Mouse (Mus musculus) small intestine, adult 2 months (tissue): ENCODE data around the gene Hist1h4f. TPM values are rescaled to one million over a fixed set of nuclear protein-coding genes. Genes with fewer than 3 reads are reported as not detected.
"Not testable (repeated sequence)": the region's sequence is repeated elsewhere in the genome, so short reads cannot be mapped to it uniquely, and the experiment has no call there.

Source experiments
- H3K27ac ChIP-seq: fragments of 200-500 bp; 2 replicates; pipeline ENCODE4 v1.5.1; 2012; ENCODE audit warnings: low read depth, low read length, control low read depth, inconsistent platforms; ENCODE audit not compliant: insufficient read depth
- H3K27me3 ChIP-seq: fragments of 200-500 bp; 2 replicates; pipeline ENCODE4 v1.6.1; 2012; ENCODE audit warnings: mild to moderate bottlenecking, moderate library complexity, low read length, inconsistent platforms; ENCODE audit not compliant: control insufficient read depth, insufficient read depth
- H3K36me3 ChIP-seq: fragments of 200-500 bp; 2 replicates; pipeline ENCODE4 v1.6.1; 2012; ENCODE audit warnings: mild to moderate bottlenecking, low read length, control low read depth, inconsistent platforms; ENCODE audit not compliant: control insufficient read depth, insufficient read depth
- H3K4me1 ChIP-seq: fragments of 200-500 bp; 2 replicates; pipeline ENCODE4 v1.6.1; 2012; ENCODE audit warnings: low read length, inconsistent platforms, mixed read lengths; ENCODE audit not compliant: control insufficient read depth, insufficient read depth, insufficient read length
- H3K4me3 ChIP-seq: fragments of 200-500 bp; 2 replicates; pipeline ENCODE4 v1.5.1; 2012; ENCODE audit warnings: low read depth, mild to moderate bottlenecking, control low read depth, inconsistent platforms, low read length, moderate library complexity
- CTCF ChIP-seq: fragments of 200-500 bp; IDR thresholded peaks from 2 replicates; pipeline ENCODE4 v1.5.1; 2012; ENCODE audit warnings: low read depth, mild to moderate bottlenecking, control low read depth, inconsistent platforms, low read length, moderate library complexity, mixed read lengths; ENCODE audit not compliant: insufficient replicate concordance, insufficient read length; ENCODE audit errors: extremely low read depth
- POLR2A ChIP-seq: fragments of 200-500 bp; IDR thresholded peaks from 2 replicates; pipeline ENCODE4 v1.6.1; 2012; ENCODE audit warnings: low read depth, mild to moderate bottlenecking, control low read depth, inconsistent platforms, low read length, moderate library complexity
- WGBS: fragments of 180-500 bp; shearing (Covaris S2); methylation state at CpG from one replicate; pipeline ENCODE4 v1.1.7; 2018; 5-methylcytosine and 5-hydroxymethylcytosine counted together
- polyA plus RNA-seq: library from polyadenylated mRNA; depleted of rRNA; stranded (reverse); fragments of >200 nt; gene quantifications from 2 replicates; pipeline ENCODE4 v1.2.3, GENCODE M21; 2012

Hist1h4f gene
- polyA plus RNA-seq, 1 experiment = 13.6 TPM

GRCm38 (mm10) chr13:23591206-23591605, 39.8 kb upstream of the Hist1h4f start:
- Histone ChIP-seq H3K27me3 (no peaks in the 10 kb centered on the region), H3K4me1 (peaks cover 9% of the 10 kb centered on the region; the same call in 1 of the 2 replicates), H3K4me3 (no peak overlapping the region), H3K36me3 (no peaks in the 10 kb centered on the region), H3K27ac (no peak overlapping the region)
- TF ChIP-seq CTCF (no peak), POLR2A (no peak)
- 88% methylated on average over 7 of the region's 7 CpGs for WGBS

DNA sequence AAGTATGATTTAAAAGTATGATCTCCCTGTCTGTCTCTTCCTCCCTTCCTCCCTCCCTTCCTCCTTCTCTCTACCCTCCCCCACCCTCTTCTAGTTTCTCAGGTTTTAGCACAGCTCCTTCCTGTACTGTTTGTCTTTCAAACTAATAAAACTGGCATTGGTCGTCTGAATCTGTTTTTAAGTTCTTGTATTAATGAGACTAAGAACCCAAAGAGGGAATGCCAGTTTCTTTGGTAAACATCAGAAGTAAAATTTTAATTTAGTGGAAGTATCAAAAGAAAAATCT, 35.4 kb upstream of the Hist1h4f start:
- WGBS = 4% methylated on average over 1 of the region's 1 CpGs

GRCm38 (mm10) chr13:23586099-23586939, 34.9 kb upstream of the Hist1h4f start:
- TF ChIP-seq CTCF (no peak), POLR2A (no peak)
- WGBS = 1% methylated on average over 22 of the region's 22 CpGs

More for the DNA sequence above, 35.4 kb upstream of the Hist1h4f start:
- Histone ChIP-seq H3K36me3 (no peaks in the 10 kb centered on the region), H3K27ac (peak overlapping the region; percentile 98), H3K27me3 (no peaks in the 10 kb centered on the region), H3K4me1 (peaks cover 2% of the 10 kb centered on the region; the same call in 1 of the 2 replicates), H3K4me3 (peak overlapping the region; percentile 42; the same call in 1 of the 2 replicates)
- TF ChIP-seq CTCF = no peak

DNA sequence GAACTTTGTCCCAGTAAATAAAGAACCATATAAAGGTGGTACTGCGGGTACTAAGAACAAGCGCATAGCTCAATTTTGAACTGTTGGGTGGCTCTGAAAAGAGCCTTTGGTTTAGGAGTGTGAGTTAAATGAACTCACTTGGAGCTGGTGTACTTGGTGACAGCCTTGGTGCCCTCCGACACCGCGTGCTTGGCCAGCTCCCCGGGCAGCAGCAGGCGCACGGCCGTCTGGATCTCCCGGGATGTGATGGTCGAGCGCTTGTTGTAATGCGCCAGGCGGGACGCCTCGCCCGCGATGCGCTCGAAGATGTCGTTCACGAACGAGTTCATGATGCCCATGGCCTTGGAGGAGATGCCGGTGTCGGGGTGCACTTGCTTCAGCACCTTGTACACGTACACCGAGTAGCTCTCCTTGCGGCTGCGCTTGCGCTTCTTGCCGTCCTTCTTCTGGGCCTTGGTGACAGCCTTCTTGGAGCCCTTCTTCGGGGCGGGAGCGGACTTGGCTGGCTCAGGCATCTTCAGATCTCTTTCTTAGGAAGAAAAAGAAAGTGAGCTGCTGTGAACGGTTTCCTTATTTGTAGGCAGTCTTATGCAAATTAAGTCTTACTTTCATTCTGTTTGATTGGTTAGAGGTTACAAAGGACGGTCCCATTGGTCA, 34.1 kb upstream of the Hist1h4f start:
- H3K27ac ChIP-seq = peak overlapping the region; percentile 99
- under 1% methylated on average over 34 of the region's 36 CpGs for WGBS
- TF ChIP-seq POLR2A = peak; percentile 88
- not testable (repeated sequence) for H3K36me3 ChIP-seq, H3K27me3 ChIP-seq, H3K4me1 ChIP-seq
- peak overlapping the region; percentile 77 for H3K4me3 ChIP-seq

More at GRCm38 (mm10) chr13:23586099-23586939, 34.9 kb upstream of the Hist1h4f start:
- H3K36me3 ChIP-seq = no peaks in the 10 kb centered on the region
- H3K27ac ChIP-seq = peak overlapping the region; percentile 98
- peaks cover 2% of the 10 kb centered on the region; the same call in 1 of the 2 replicates for H3K4me1 ChIP-seq
- H3K27me3 ChIP-seq = no peaks in the 10 kb centered on the region
- peak overlapping the region; percentile 42; the same call in 1 of the 2 replicates for H3K4me3 ChIP-seq

- peak overlapping the region; percentile 99 for H3K27ac ChIP-seq
- no peak for TF ChIP-seq POLR2A
- TF ChIP-seq CTCF = no peak
- H3K4me1 ChIP-seq = peaks cover 2% of the 10 kb centered on the region; the same call in 1 of the 2 replicates
- no peaks in the 10 kb centered on the region for H3K36me3 ChIP-seq
- under 1% methylated on average over 21 of the region's 21 CpGs for WGBS
- no peaks in the 10 kb centered on the region for H3K27me3 ChIP-seq
- H3K4me3 ChIP-seq = peak overlapping the region; percentile 77
Measured at GRCm38 (mm10) chr13:23585029-23585441, 33.6 kb upstream of the Hist1h4f start.

GRCm38 (mm10) chr13:23584331-23584730, 32.9 kb upstream of the Hist1h4f start:
- Histone ChIP-seq H3K4me3 (no peak overlapping the region), H3K4me1 (peaks cover 2% of the 10 kb centered on the region; the same call in 1 of the 2 replicates), H3K27ac (peak overlapping the region; percentile 99), H3K36me3 (no peaks in the 10 kb centered on the region), H3K27me3 (no peaks in the 10 kb centered on the region)
- TF ChIP-seq POLR2A (no peak), CTCF (no peak)

GRCm38 (mm10) chr13:23583387-23584068, 32.1 kb upstream of the Hist1h4f start:
- peak overlapping the region; percentile 24; the same call in 1 of the 2 replicates for H3K27ac ChIP-seq
- no peaks in the 10 kb centered on the region for H3K36me3 ChIP-seq
- TF ChIP-seq CTCF (no peak), POLR2A (no peak)
- peaks cover 2% of the 10 kb centered on the region; the same call in 1 of the 2 replicates for H3K4me1 ChIP-seq
- H3K27me3 ChIP-seq = no peaks in the 10 kb centered on the region
- H3K4me3 ChIP-seq = no peak overlapping the region
